Mouse (Mus musculus): ENCODE results near the gene Etv6. TPM values are rescaled to one million over a fixed set of nuclear protein-coding genes. Genes with fewer than 3 reads are reported as not detected.

Gene Etv6
- polyA plus RNA-seq, 1 experiment from 2014 or later: 17.8 TPM

GRCm38 (mm10) chr6:134205726-134206125, 170.2 kb downstream of the Etv6 start:
- Histone ChIP-seq H3K36me3 (0 out of 2 replicates have a peak, but pooled peaks cover under 1% of the 10 kb centered on the region), H3K27me3 (ENCODE audit: low read depth, poor library complexity, severe bottlenecking) (no peaks in the 10 kb centered on the region), H3K4me1 (peaks cover 6% of the 10 kb centered on the region; the same call in 1 of the 2 replicates), H3K4me3 (no peak overlapping the region), H3K27ac (no peak overlapping the region), H3K9me3 (replicated peaks) (no peaks in the 10 kb centered on the region)
- WGBS: 93% methylated on average over 5 of the region's 5 CpGs
- no peak for DNase-seq (ENCODE audit: low spot score)

GRCm38 (mm10) chr6:134206251-134206650, 170.8 kb downstream of the Etv6 start:
- WGBS: 93% methylated on average over 5 of the region's 5 CpGs
- H3K4me1 ChIP-seq: peaks cover 6% of the 10 kb centered on the region; the same call in 1 of the 2 replicates
- H3K27me3 ChIP-seq (ENCODE audit: low read depth, poor library complexity, severe bottlenecking): no peaks in the 10 kb centered on the region
- no peak overlapping the region for H3K27ac ChIP-seq
- H3K9me3 ChIP-seq (replicated peaks): no peaks in the 10 kb centered on the region
- H3K4me3 ChIP-seq: no peak overlapping the region
- H3K36me3 ChIP-seq: no peaks in the 10 kb centered on the region
- no peak for DNase-seq (ENCODE audit: low spot score)

- Histone ChIP-seq H3K27ac (no peak overlapping the region), H3K9me3 (replicated peaks) (no peaks in the 10 kb centered on the region), H3K4me1 (peaks cover 6% of the 10 kb centered on the region; the same call in 1 of the 2 replicates), H3K36me3 (no peaks in the 10 kb centered on the region; the same call in 1 of the 2 replicates), H3K4me3 (no peak overlapping the region), H3K27me3 (ENCODE audit: low read depth, poor library complexity, severe bottlenecking) (no peaks in the 10 kb centered on the region)
- DNase-seq (ENCODE audit: low spot score): no peak
- 88% methylated on average over 19 of the region's 19 CpGs for WGBS
These were observed 172.1 kb downstream of the Etv6 start for GRCm38 (mm10) chr6:134207391-134208179.

DNA sequence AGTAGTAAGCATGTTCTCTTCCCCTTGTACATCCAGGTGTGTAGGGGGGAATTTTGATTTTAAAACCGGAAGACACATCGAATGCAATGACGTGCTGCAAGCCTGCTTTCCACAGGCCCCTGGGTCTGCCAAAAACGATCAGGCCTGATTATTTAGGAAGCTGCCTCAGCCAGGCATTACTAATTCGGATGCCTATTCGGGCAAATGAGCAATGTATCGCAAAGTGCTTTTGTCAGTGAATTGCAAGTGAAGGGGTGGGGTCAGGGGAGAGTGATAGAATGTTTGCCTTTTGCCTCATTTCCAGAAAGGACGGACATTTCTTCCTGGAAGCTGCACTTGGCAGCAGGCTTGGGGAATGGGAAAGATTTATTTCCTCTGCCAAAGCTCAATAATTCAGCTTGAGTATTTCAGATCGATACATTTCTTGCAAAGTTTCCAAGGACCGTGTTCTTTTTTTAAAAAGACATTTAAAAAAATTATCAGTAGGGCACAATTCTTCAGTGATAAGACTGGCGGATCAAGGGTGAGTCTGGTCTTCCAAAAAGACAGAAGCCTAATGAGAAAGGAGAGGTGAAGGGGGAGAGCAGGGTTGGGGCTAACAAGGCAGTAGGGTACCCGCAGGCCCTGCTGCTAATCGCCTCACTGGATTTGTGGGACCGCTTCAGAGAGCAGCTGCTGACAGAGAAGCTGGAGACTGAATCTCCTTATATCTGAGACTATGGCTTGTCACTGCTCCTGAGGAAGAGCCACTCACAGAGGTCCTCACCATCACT, 172.9 kb downstream of the Etv6 start:
- no peaks in the 10 kb centered on the region for H3K27me3 ChIP-seq (ENCODE audit: low read depth, poor library complexity, severe bottlenecking)
- 91% methylated on average over 14 of the region's 14 CpGs for WGBS
- no peaks in the 10 kb centered on the region; the same call in 1 of the 2 replicates for H3K36me3 ChIP-seq
- no peak overlapping the region for H3K4me3 ChIP-seq
- no peak for DNase-seq (ENCODE audit: low spot score)
- H3K9me3 ChIP-seq (replicated peaks): no peaks in the 10 kb centered on the region
- no peak overlapping the region for H3K27ac ChIP-seq
- H3K4me1 ChIP-seq: peaks cover 6% of the 10 kb centered on the region; the same call in 1 of the 2 replicates

DNA sequence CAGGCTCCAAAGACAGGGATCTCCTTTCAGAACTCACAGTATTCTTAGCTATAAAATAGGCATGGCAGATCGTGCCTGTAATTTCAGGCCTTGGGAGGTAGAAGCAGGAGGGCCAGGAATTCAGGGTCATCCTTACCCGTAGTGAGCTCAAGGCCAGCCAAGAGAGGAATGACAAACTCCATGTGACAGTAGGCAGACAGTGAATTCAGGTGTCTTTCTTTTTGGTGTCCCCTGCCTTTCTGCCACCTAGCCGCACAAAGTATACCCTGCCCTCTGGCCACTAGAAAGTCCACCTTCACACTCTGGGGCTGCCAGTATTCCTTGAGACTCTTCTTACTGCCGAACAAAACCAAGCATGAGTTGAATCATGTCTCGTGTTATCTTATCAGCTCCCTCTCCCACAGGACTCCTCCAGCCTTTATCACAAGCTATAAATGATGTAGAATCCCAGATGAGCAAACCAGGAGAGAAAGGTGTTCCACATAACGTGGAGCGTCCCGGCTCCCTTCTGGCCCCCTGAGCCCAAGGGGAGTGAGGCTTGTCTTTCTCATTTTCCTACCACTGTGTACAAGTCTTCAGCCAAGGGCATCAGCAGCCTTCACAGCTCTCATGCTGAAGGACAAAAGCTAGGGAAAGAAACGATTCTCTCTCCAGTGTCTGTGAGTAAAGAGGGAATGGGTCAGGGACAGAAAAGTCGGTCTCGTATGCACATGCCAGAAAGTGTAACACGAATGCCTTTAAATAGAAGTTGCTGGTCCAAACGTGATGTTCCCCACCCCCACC, 175.4 kb downstream of the Etv6 start:
- Histone ChIP-seq H3K9me3 (replicated peaks) (no peaks in the 10 kb centered on the region), H3K4me1 (peaks cover 6% of the 10 kb centered on the region; the same call in 1 of the 2 replicates), H3K27me3 (ENCODE audit: low read depth, poor library complexity, severe bottlenecking) (no peaks in the 10 kb centered on the region), H3K4me3 (no peak overlapping the region), H3K36me3 (peaks cover 5% of the 10 kb centered on the region; the same call in 1 of the 2 replicates), H3K27ac (no peak overlapping the region)
- 87% methylated on average over 13 of the region's 13 CpGs for WGBS
- no peak for DNase-seq (ENCODE audit: low spot score)

DNA sequence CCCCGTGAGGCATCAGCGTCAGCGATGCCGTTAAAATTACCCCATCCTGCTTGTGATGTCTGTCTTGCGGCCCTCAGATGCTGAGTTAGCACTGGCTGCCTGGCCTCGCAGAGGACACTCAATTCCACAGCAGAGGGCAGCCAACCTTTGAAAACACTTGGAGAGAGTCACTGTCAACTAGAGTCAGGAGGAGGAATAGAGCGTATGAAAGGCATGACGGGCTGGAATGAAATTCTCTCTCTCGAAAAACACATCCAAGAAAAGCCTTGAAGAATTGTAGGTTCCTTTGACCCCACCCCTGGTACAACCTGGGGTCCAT, 175.9 kb downstream of the Etv6 start:
- peaks cover 6% of the 10 kb centered on the region; the same call in 1 of the 2 replicates for H3K4me1 ChIP-seq

GRCm38 (mm10) chr6:134217747-134218146, 182.2 kb downstream of the Etv6 start:
- 91% methylated on average over 6 of the region's 6 CpGs for WGBS
- H3K36me3 ChIP-seq: peaks cover 11% of the 10 kb centered on the region; the same call in 1 of the 2 replicates
- H3K27me3 ChIP-seq (ENCODE audit: low read depth, poor library complexity, severe bottlenecking): no peaks in the 10 kb centered on the region
- H3K9me3 ChIP-seq (replicated peaks): no peaks in the 10 kb centered on the region
- no peak overlapping the region for H3K4me3 ChIP-seq
- H3K27ac ChIP-seq: no peak overlapping the region
- H3K4me1 ChIP-seq: no peaks in the 10 kb centered on the region
- no peak for DNase-seq (ENCODE audit: low spot score)

More for the DNA sequence above, 175.9 kb downstream of the Etv6 start:
- Histone ChIP-seq H3K4me3 (no peak overlapping the region), H3K27me3 (ENCODE audit: low read depth, poor library complexity, severe bottlenecking) (no peaks in the 10 kb centered on the region), H3K27ac (no peak overlapping the region), H3K9me3 (replicated peaks) (no peaks in the 10 kb centered on the region), H3K36me3 (peaks cover 5% of the 10 kb centered on the region; the same call in 1 of the 2 replicates)
- no peak for DNase-seq (ENCODE audit: low spot score)
- 92% methylated on average over 9 of the region's 9 CpGs for WGBS

DNA sequence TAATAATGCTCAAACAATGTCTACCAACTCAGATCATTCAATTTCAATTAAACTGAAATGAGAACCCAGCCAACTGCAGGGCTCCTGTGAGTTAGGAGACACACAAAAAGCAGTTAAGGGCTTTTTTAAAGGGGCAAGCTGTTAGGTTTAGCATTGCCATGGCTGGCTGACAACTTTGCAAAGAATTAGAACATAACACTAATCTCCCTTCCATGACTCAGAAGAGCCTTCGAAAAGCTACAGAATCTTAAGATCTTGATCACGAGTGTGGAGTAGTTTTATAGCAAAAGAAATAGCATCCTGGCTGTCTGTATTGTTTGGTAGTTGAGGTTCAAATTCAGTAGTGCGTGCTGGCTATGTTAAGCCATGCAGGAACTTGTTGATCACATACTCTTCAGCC, 182.9 kb downstream of the Etv6 start:
- H3K36me3 ChIP-seq: peaks cover 18% of the 10 kb centered on the region; the same call in 1 of the 2 replicates
- WGBS: 97% methylated on average over 3 of the region's 3 CpGs

GRCm38 (mm10) chr6:134219358-134219757, 183.9 kb downstream of the Etv6 start:
- H3K9me3 ChIP-seq (replicated peaks): no peaks in the 10 kb centered on the region
- no peaks in the 10 kb centered on the region for H3K27me3 ChIP-seq (ENCODE audit: low read depth, poor library complexity, severe bottlenecking)
- no peak overlapping the region for H3K27ac ChIP-seq
- no peak overlapping the region for H3K4me3 ChIP-seq
- peaks cover 19% of the 10 kb centered on the region; the same call in 1 of the 2 replicates for H3K36me3 ChIP-seq
- 62% methylated on average over 6 of the region's 6 CpGs for WGBS
- H3K4me1 ChIP-seq: no peaks in the 10 kb centered on the region
- DNase-seq (ENCODE audit: low spot score): no peak

More for the DNA sequence above, 182.9 kb downstream of the Etv6 start:
- H3K4me3 ChIP-seq: no peak overlapping the region
- no peaks in the 10 kb centered on the region for H3K9me3 ChIP-seq (replicated peaks)
- no peaks in the 10 kb centered on the region for H3K27me3 ChIP-seq (ENCODE audit: low read depth, poor library complexity, severe bottlenecking)
- no peak for DNase-seq (ENCODE audit: low spot score)
- H3K27ac ChIP-seq: no peak overlapping the region
- no peaks in the 10 kb centered on the region for H3K4me1 ChIP-seq

DNA sequence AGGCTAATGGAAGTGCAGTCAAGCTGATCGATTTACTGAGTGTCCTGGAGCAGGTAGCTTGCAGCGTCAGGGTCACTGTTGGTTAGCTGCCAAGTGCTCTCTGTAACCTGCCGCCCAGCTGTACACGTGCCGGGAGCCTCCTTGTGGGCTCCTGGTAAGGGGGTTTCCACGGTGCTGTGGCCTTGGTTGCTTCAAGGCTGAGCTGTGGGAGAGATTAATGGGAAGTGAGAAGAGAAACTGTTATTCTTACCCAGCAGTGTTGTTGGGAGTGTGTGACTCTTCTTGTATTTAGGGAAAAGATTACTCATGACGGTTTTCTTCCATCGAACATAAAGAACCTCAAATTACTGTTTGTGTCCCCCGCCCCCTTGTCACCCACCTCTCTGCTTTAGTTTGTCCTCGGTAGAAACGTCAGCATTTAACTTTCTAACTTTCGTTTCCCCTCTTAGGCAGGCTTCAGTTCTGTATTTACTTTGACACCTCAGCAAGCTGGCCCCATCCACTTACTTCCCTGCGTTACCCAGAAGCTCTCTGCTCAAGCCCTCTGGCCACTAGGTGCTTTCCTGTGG, 184.8 kb downstream of the Etv6 start:
- H3K36me3 ChIP-seq: peaks cover 27% of the 10 kb centered on the region
- H3K4me1 ChIP-seq: no peaks in the 10 kb centered on the region
- 74% methylated on average over 13 of the region's 13 CpGs for WGBS
- no peaks in the 10 kb centered on the region for H3K9me3 ChIP-seq (replicated peaks)
- H3K4me3 ChIP-seq: no peak overlapping the region
- no peaks in the 10 kb centered on the region for H3K27me3 ChIP-seq (ENCODE audit: low read depth, poor library complexity, severe bottlenecking)
- no peak for DNase-seq (ENCODE audit: low spot score)
- H3K27ac ChIP-seq: no peak overlapping the region

- DNase-seq (ENCODE audit: low spot score): no peak
- Histone ChIP-seq H3K4me1 (no peaks in the 10 kb centered on the region), H3K4me3 (no peak overlapping the region), H3K27ac (no peak overlapping the region), H3K36me3 (peaks cover 34% of the 10 kb centered on the region), H3K27me3 (ENCODE audit: low read depth, poor library complexity, severe bottlenecking) (no peaks in the 10 kb centered on the region), H3K9me3 (replicated peaks) (no peaks in the 10 kb centered on the region)
- WGBS: 69% methylated on average over 8 of the region's 8 CpGs
These were observed 186.9 kb downstream of the Etv6 start for GRCm38 (mm10) chr6:134222248-134222929.

- DNase-seq (ENCODE audit: low spot score): no peak
- Histone ChIP-seq H3K27me3 (ENCODE audit: low read depth, poor library complexity, severe bottlenecking) (no peaks in the 10 kb centered on the region), H3K4me1 (no peaks in the 10 kb centered on the region), H3K4me3 (no peak overlapping the region), H3K27ac (no peak overlapping the region), H3K9me3 (replicated peaks) (no peaks in the 10 kb centered on the region), H3K36me3 (peaks cover 63% of the 10 kb centered on the region)
- WGBS: 91% methylated on average over 11 of the region's 11 CpGs
These were observed 190.1 kb downstream of the Etv6 start for GRCm38 (mm10) chr6:134225564-134225963.
